Mouse (Mus musculus) ES-E14 (cell line): Measurements from ENCODE around the gene Atp11c. TPM values are rescaled to one million over a fixed set of nuclear protein-coding genes. Genes with fewer than 3 reads are reported as not detected.
A peak's percentile ranks its signal among the peaks of the same experiment; 100 is the strongest.

Experiments
- DNase-seq: peaks from one replicate; pipeline ENCODE4 v3.0.0-alpha.2; 2013; ENCODE audit warnings: low read depth, low spot score
- H3K27ac ChIP-seq: 2 replicates; pipeline ENCODE4 v1.5.1; 2012; ENCODE audit warnings: low read depth, mild to moderate bottlenecking, low read length, moderate library complexity, mixed read lengths; ENCODE audit not compliant: poor library complexity, insufficient read depth, severe bottlenecking
- H3K36me3 ChIP-seq: 2 replicates; pipeline ENCODE4 v1.6.1; 2012; ENCODE audit warnings: mild to moderate bottlenecking, low read length, moderate library complexity, mixed read lengths; ENCODE audit not compliant: control insufficient read depth, poor library complexity, insufficient read depth, severe bottlenecking
- H3K4me1 ChIP-seq, 2 experiments: fragments of 150-350 bp in 1 of 2; sonication (generic) in 1 of 2; 2 replicates each; pipeline ENCODE4 v1.6.1; 2012; ENCODE audit warnings: low read length in 2 of 2, mild to moderate bottlenecking in 1 of 2, mixed read lengths in 1 of 2; ENCODE audit not compliant: control insufficient read depth in 2 of 2, insufficient read depth in 2 of 2, poor library complexity in 1 of 2
- H3K4me3 ChIP-seq, 2 experiments: fragments of 150-350 bp in 1 of 2; sonication (generic) in 1 of 2; 2 replicates each; pipeline ENCODE4 v1.5.1; 2012; ENCODE audit warnings: low read length in 2 of 2, low read depth in 1 of 2, mild to moderate bottlenecking in 1 of 2, mixed read lengths in 1 of 2; ENCODE audit not compliant: insufficient read depth in 1 of 2, poor library complexity in 1 of 2, severe bottlenecking in 1 of 2
- H3K9ac ChIP-seq: 2 replicates; pipeline ENCODE4 v1.6.1; 2012; ENCODE audit warnings: low read depth, mild to moderate bottlenecking, low read length, mixed read lengths; ENCODE audit not compliant: poor library complexity, insufficient read depth, severe bottlenecking
- H3K9me3 ChIP-seq: fragments of 150-350 bp; sonication (generic); 2 replicates; pipeline ENCODE4 v1.6.1; 2012; ENCODE audit warnings: low read depth, mild to moderate bottlenecking, low read length; ENCODE audit not compliant: control insufficient read depth, insufficient read depth
- CHD2 ChIP-seq: IDR thresholded peaks from 2 replicates; pipeline ENCODE4 v1.6.1; 2014; ENCODE audit warnings: mild to moderate bottlenecking, low read depth, low read length, inconsistent platforms
- HCFC1 ChIP-seq: IDR thresholded peaks from 2 replicates; pipeline ENCODE4 v1.6.1; 2012; ENCODE audit warnings: low read length, inconsistent platforms, borderline replicate concordance; ENCODE audit not compliant: insufficient read depth
- MAFK ChIP-seq: IDR thresholded peaks from 2 replicates; pipeline ENCODE4 v1.6.1; 2014; ENCODE audit warnings: mild to moderate bottlenecking, low read depth, low read length, inconsistent platforms; ENCODE audit not compliant: insufficient read depth
- ZC3H11A ChIP-seq: IDR thresholded peaks from 2 replicates; pipeline ENCODE4 v1.6.1; 2012; ENCODE audit warnings: low read depth, mild to moderate bottlenecking, inconsistent platforms, low read length, borderline replicate concordance
- ZNF384 ChIP-seq: IDR thresholded peaks from 2 replicates; pipeline ENCODE4 v1.6.1; 2012; ENCODE audit warnings: low read depth, low read length, inconsistent platforms
- in situ Hi-C, 2 experiments: fragments of 600-800 bp; cut with MboI; formaldehyde crosslinking; loops; one replicate each; pipeline ENCODE4 v1.15.1; 2025; ENCODE audit warnings: low sequenced_read_pairs in 2 of 2, inconsistent platforms in 1 of 2; ENCODE audit not compliant: unreplicated experiment in 2 of 2
- total RNA-seq: library from RNA; depleted of rRNA; stranded (reverse); fragments of 300-350 nt; gene quantifications from 2 replicates; pipeline ENCODE4 v1.2.3, GENCODE M21; 2012; rRNA removed

Gene Atp11c
- total RNA-seq, 1 experiment: 12.4 TPM

DNA sequence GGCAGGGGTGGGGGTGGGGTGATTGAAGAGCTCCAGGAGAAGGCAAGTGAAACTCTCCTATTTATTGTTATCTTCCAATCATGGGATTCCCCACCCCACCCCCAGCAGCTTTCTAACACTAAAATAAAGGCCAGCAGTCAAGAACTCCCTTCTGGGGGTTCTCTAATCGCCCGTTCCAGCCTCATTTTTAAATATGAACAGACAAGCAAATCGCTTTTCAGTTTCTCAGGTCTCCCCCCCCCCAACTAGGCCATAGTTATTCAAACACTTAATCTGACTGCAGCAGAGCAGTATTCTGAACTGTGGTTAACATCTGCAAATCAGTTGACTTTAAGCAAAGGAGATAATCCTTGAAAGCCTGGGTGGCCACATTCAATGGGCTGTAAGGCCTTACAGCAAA lies 409.9 kb downstream of the Atp11c start:
- in situ Hi-C loops: no loop called here
- no peak for DNase-seq
- 0 out of 4 replicates have a peak, but pooled peaks cover 0 to 2% of the 10 kb centered on the region in 2 experiments for H3K4me1 ChIP-seq
- H3K9ac ChIP-seq: no peak overlapping the region
- no peaks in the 10 kb centered on the region for H3K9me3 ChIP-seq
- H3K36me3 ChIP-seq: no peaks in the 10 kb centered on the region
- no peak overlapping the region for H3K27ac ChIP-seq
- no peak for TF ChIP-seq ZC3H11A
- no peak for TF ChIP-seq HCFC1
- no peak for TF ChIP-seq CHD2
- no peak for TF ChIP-seq ZNF384
- no peak for TF ChIP-seq MAFK
- H3K4me3 ChIP-seq: no peak overlapping the region

DNA sequence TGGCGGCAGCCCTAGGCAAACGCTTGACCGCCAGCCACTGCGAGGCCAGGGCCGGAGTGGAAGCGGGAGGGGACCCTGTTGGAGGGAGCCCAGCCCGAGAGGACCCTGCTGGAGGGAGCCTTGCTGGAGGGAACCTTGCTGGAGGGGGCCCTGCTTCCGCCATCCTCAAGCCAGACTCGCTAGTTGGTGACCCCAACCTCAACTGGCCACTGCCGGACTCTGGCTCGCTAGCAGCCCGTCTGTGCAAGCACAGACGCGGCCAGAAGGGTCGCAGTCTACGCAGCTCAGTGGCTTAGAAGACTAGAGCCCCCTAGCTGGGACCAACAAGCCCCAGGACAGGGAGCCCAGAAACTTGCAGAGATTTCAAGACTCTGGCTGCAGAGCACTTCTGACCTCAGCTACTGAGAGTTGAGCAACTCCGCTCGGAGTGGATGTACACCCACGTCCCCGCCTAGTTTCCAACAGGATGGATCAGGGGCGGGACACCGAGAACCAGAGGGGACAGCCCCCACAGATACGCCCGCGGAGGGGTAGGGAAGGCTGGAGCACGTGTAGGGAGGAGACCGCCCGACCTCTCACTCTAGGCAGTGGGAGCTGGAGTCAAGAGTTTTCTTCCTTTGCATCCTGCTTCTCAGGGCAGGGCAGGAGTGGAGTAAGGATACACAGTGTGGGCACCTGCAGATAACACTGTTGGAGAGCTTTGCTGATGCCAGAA lies 413.6 kb downstream of the Atp11c start, which contains the start of gene Mcf2:
Gene Mcf2, minus strand, starts transcription at position 346 of the 715 bp plus-strand sequence.
- Histone ChIP-seq H3K9ac (peak within 1 kb of the TSS; percentile 61), H3K4me3 (peak within 1 kb of the TSS; percentile 78 to 83), H3K4me1 (0 out of 4 replicates have a peak, but pooled peaks cover 0 to 2% of the 10 kb centered on the region in 2 experiments), H3K9me3 (no peaks in the 10 kb centered on the region), H3K27ac (peak within 1 kb of the TSS; percentile 65), H3K36me3 (no peaks in the 10 kb centered on the region)
- TF ChIP-seq ZNF384 (no peak), HCFC1 (no peak)
- no peak for DNase-seq
- in situ Hi-C loops: no loop called here

- Histone ChIP-seq H3K9me3 (no peaks in the 10 kb centered on the region), H3K4me1 (0 out of 4 replicates have a peak, but pooled peaks cover 0 to under 1% of the 10 kb centered on the region in 2 experiments), H3K4me3 (peak overlapping the region; percentile 78 to 83), H3K27ac (peak overlapping the region; percentile 65), H3K9ac (peak overlapping the region; percentile 61), H3K36me3 (no peaks in the 10 kb centered on the region)
- in situ Hi-C loops: no loop called here
- no peak for DNase-seq
- TF ChIP-seq ZNF384: no peak
Measured at GRCm38 (mm10) chrX:60178025-60178743, 414.3 kb downstream of the Atp11c start.

Other genes with a start within 250 kb of the Atp11c start
- not detected in 2 replicates for gene Gm7073, start 53.4 kb downstream of the Atp11c start, total RNA-seq